Mouse (Mus musculus) heart, adult 2 months (tissue): ENCODE measurements around the gene Cdh3.

Source experiments
- CTCF ChIP-seq: fragments of 200-600 bp; IDR thresholded peaks from 2 replicates; pipeline ENCODE4 v1.8.1; 2022; ENCODE audit warnings: antibody characterized with exemption, mild to moderate bottlenecking, moderate library complexity
- EP300 ChIP-seq: fragments of 200-500 bp; IDR thresholded peaks from 2 replicates; pipeline ENCODE4 v1.6.1; 2011; ENCODE audit warnings: low read depth, low read length, control low read depth; ENCODE audit not compliant: insufficient read depth
- POLR2A ChIP-seq: fragments of 200-500 bp; IDR thresholded peaks from 2 replicates; pipeline ENCODE4 v1.6.1; 2011; ENCODE audit warnings: mild to moderate bottlenecking, low read depth, low read length, control low read depth; ENCODE audit not compliant: insufficient read depth

GRCm38 (mm10) chr8:106469485-106469884, 41.2 kb upstream of the Cdh3 start:
- TF ChIP-seq POLR2A (no peak), CTCF (no peak), EP300 (no peak)
